Mouse (Mus musculus) limb, embryonic 11.5 days (tissue): ENCODE data around the gene Pde3a. TPM values are rescaled to one million over a fixed set of nuclear protein-coding genes. Genes with fewer than 3 reads are reported as not detected.
A peak's percentile ranks its signal among the peaks of the same experiment; 100 is the strongest.

Experiments used
- ATAC-seq: fragments of 200-750 bp; cut with Nextera tagmentation; 2 replicates; pipeline ENCODE4 v1.8.0; 2017; ENCODE audit warnings: low read depth; ENCODE audit not compliant: insufficient number of reproducible peaks, low FRiP score, low TSS enrichment
- DNase-seq: peaks from one replicate; pipeline ENCODE4 v3.0.0-alpha.2; 2015; ENCODE audit warnings: low spot score
- H3K27ac ChIP-seq: fragments of 300-500 bp; sonication (generic); replicated peaks from 2 replicates; pipeline ENCODE4 v1.5.1; 2014; ENCODE audit warnings: low read depth, mild to moderate bottlenecking, low read length
- H3K27me3 ChIP-seq: fragments of 300-500 bp; sonication (generic); 2 replicates; pipeline ENCODE4 v1.6.1; 2014; ENCODE audit warnings: mild to moderate bottlenecking, low read length, mixed read lengths; ENCODE audit not compliant: control insufficient read depth, insufficient read depth
- H3K36me3 ChIP-seq: fragments of 300-500 bp; sonication (generic); 2 replicates; pipeline ENCODE4 v1.6.1; 2014; ENCODE audit warnings: mild to moderate bottlenecking, low read length, moderate library complexity, mixed read lengths; ENCODE audit not compliant: control insufficient read depth, insufficient read depth
- H3K4me1 ChIP-seq: fragments of 300-500 bp; sonication (generic); 2 replicates; pipeline ENCODE4 v1.6.1; 2014; ENCODE audit warnings: low read length, mixed read lengths; ENCODE audit not compliant: control insufficient read depth, insufficient read depth
- H3K4me2 ChIP-seq: fragments of 300-500 bp; sonication (generic); 2 replicates; pipeline ENCODE4 v1.6.1; 2014; ENCODE audit warnings: low read depth, mild to moderate bottlenecking, moderate library complexity; ENCODE audit not compliant: severe bottlenecking
- H3K4me3 ChIP-seq: fragments of 300-500 bp; sonication (generic); 2 replicates; pipeline ENCODE4 v1.5.1; 2014; ENCODE audit warnings: low read depth, low read length
- H3K9ac ChIP-seq: fragments of 300-500 bp; sonication (generic); 2 replicates; pipeline ENCODE4 v1.6.1; 2014; ENCODE audit warnings: mild to moderate bottlenecking, low read length
- H3K9me3 ChIP-seq: fragments of 300-500 bp; sonication (generic); 2 replicates; pipeline ENCODE4 v1.6.1; 2016; ENCODE audit warnings: low read length; ENCODE audit not compliant: control insufficient read depth
- WGBS: fragments of 180-500 bp; shearing (Covaris S2); extraction: QIAGEN DNeasy Blood & Tissue Kit; methylation state at CpG from one replicate; pipeline ENCODE4 v1.1.7; 2014; 5-methylcytosine and 5-hydroxymethylcytosine counted together
- polyA plus RNA-seq: library from polyadenylated mRNA; unstranded; fragments of >200 nt; fragmentation: Nextera tagmentation; extraction: Ambion mirVana; gene quantifications from 2 replicates; pipeline ENCODE4 v1.2.1, GENCODE M21; 2014

Pde3a gene
- polyA plus RNA-seq, 1 experiment from 2014 or later: 3.3 TPM

GRCm38 (mm10) chr6:141336438-141336837, 87.4 kb downstream of the Pde3a start:
- no peaks in the 10 kb centered on the region for H3K36me3 ChIP-seq
- H3K27ac ChIP-seq: no peak overlapping the region
- no peaks in the 10 kb centered on the region for H3K4me1 ChIP-seq
- WGBS: 67% methylated on average over 4 of the region's 4 CpGs
- H3K4me3 ChIP-seq: no peak overlapping the region
- H3K27me3 ChIP-seq: no peaks in the 10 kb centered on the region
- ATAC-seq: no peak
- H3K4me2 ChIP-seq: no peak overlapping the region
- no peaks in the 10 kb centered on the region for H3K9me3 ChIP-seq
- H3K9ac ChIP-seq: no peak overlapping the region
- DNase-seq: no peak

GRCm38 (mm10) chr6:141337673-141338072, 88.6 kb downstream of the Pde3a start:
- Histone ChIP-seq H3K4me1 (no peaks in the 10 kb centered on the region), H3K9me3 (no peaks in the 10 kb centered on the region), H3K27ac (no peak overlapping the region), H3K4me3 (no peak overlapping the region), H3K9ac (no peak overlapping the region), H3K36me3 (no peaks in the 10 kb centered on the region), H3K27me3 (no peaks in the 10 kb centered on the region), H3K4me2 (no peak overlapping the region)
- ATAC-seq (no peak), DNase-seq (peak; percentile 55)
- 52% methylated on average over 8 of the region's 8 CpGs for WGBS

DNA sequence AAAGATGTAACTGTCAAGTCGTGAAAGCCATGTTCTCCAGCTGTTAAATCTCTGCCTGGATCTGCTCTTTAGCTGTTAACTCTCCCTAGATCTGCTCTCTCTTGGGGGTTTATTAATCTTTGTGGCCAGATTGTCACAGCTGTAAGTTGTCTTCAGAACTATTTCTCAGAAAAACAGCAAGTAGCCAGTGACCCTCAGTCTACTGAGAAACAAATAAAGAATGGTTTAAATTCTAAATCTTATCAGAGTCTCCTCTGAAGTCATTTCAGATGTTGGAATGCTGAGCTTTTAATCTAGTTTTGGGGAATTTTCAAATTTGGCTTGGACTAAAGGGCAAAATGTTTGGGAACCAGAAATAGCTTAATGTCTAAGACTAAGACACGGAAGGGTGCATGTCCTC, 92.3 kb downstream of the Pde3a start:
- no peak overlapping the region for H3K9ac ChIP-seq
- WGBS: 77% methylated on average over 2 of the region's 2 CpGs
- H3K4me3 ChIP-seq: no peak overlapping the region
- no peak overlapping the region for H3K4me2 ChIP-seq
- no peaks in the 10 kb centered on the region for H3K27me3 ChIP-seq
- no peaks in the 10 kb centered on the region for H3K4me1 ChIP-seq
- DNase-seq (no peak), ATAC-seq (no peak)
- H3K9me3 ChIP-seq: no peaks in the 10 kb centered on the region
- no peaks in the 10 kb centered on the region for H3K36me3 ChIP-seq
- no peak overlapping the region for H3K27ac ChIP-seq

DNA sequence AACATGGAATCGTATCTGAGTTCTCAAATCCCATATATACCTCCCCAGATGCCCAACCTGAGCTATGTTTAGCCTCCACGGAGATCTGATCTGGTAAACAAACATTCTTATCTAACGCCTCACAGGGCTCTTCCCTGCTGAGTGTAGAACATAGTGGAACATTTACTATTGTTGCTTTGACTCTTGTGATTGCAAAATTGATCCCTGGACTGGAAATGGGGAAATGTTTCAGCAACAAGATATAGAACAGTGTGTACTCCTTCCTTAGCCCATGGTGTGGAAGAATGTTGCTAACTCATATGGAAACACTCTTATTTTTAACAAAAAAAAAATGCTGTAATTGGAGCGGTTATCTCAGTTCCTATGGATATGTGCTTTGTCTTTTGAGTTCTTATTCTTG, 98.8 kb downstream of the Pde3a start:
- 78% methylated on average over 4 of the region's 4 CpGs for WGBS
- H3K27ac ChIP-seq: no peak overlapping the region
- H3K4me2 ChIP-seq: no peak overlapping the region
- ATAC-seq (no peak), DNase-seq (no peak)
- H3K9ac ChIP-seq: no peak overlapping the region
- H3K4me3 ChIP-seq: no peak overlapping the region
- H3K4me1 ChIP-seq: no peaks in the 10 kb centered on the region
- H3K9me3 ChIP-seq: no peaks in the 10 kb centered on the region
- H3K36me3 ChIP-seq: no peaks in the 10 kb centered on the region
- no peaks in the 10 kb centered on the region for H3K27me3 ChIP-seq

DNA sequence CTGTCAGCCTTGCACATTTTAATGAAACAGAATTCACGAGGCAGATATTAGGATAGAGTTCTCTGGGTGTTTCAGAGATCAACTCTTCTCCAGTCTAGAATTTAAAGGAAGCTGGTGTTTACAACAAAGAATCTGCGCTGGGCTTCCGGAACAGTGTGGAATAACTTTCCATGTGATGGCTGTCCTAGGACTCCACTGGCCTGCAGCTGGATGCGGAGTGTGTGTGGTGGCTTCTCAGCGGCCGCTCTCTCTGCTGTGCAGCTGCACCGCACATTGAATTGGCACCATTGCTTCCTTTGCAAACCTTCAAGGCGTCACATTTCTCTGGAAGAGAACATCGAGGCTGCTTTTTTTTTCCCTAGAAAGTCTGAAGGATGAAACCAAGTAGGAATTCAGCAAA, 99.5 kb downstream of the Pde3a start:
- no peak overlapping the region for H3K9ac ChIP-seq
- no peaks in the 10 kb centered on the region for H3K4me1 ChIP-seq
- no peaks in the 10 kb centered on the region for H3K36me3 ChIP-seq
- H3K27ac ChIP-seq: no peak overlapping the region
- 85% methylated on average over 9 of the region's 9 CpGs for WGBS
- DNase-seq (no peak), ATAC-seq (no peak)
- H3K27me3 ChIP-seq: no peaks in the 10 kb centered on the region
- H3K4me3 ChIP-seq: no peak overlapping the region
- H3K4me2 ChIP-seq: no peak overlapping the region
- no peaks in the 10 kb centered on the region for H3K9me3 ChIP-seq

DNA sequence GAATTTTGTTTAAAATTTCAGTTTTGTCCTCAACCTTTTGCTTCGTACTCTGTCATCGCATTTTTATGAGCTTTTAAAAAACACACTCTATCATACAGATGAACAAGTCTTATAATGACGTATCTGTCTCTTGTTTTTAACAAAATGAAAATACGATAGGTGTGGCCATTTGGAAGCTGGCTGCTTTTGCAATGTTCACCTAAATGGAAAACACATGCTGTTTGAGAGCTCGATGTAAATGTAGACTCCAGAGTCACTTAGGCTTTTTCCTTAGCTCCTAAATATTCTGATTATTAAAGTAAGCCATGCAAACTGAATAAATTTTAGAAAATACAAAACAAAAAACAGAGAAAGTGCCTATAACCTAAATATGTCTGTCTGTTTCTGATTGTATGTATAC, 101.2 kb downstream of the Pde3a start:
- DNase-seq (no peak), ATAC-seq (no peak; the same call in 1 of the 2 replicates)
- Histone ChIP-seq H3K36me3 (no peaks in the 10 kb centered on the region), H3K27ac (no peak overlapping the region), H3K4me2 (no peak overlapping the region), H3K27me3 (no peaks in the 10 kb centered on the region), H3K9me3 (no peaks in the 10 kb centered on the region), H3K4me3 (no peak overlapping the region), H3K9ac (no peak overlapping the region), H3K4me1 (no peaks in the 10 kb centered on the region)
- 54% methylated on average over 5 of the region's 5 CpGs for WGBS

GRCm38 (mm10) chr6:141352277-141352676, 103.2 kb downstream of the Pde3a start:
- no peak overlapping the region for H3K9ac ChIP-seq
- no peak overlapping the region for H3K4me3 ChIP-seq
- no peak overlapping the region for H3K4me2 ChIP-seq
- ATAC-seq (no peak), DNase-seq (no peak)
- no peaks in the 10 kb centered on the region for H3K4me1 ChIP-seq
- no peaks in the 10 kb centered on the region for H3K36me3 ChIP-seq
- H3K9me3 ChIP-seq: no peaks in the 10 kb centered on the region
- no peaks in the 10 kb centered on the region for H3K27me3 ChIP-seq
- no peak overlapping the region for H3K27ac ChIP-seq
- 64% methylated on average over 6 of the region's 6 CpGs for WGBS

DNA sequence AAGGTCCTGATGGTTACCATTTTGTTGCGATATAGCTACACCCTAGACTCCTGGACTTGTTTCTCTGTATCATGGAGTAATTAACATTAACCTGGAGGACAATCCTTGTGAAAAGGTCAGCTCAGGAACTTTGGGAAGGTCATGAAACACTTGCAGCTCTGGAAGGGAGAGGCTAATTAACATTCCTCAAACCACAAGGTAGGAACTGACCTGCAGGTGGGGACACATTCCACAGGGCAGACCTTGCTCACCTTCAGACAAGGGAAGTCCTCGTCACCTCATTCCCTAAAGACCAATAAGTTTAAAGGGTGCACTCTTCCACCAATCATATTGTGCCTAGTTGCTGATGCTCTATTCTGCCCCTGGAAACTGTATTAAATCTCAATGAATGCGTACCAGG, 114.6 kb downstream of the Pde3a start:
- H3K9ac ChIP-seq: no peak overlapping the region
- no peaks in the 10 kb centered on the region for H3K36me3 ChIP-seq
- DNase-seq: no peak
- ATAC-seq: no peak
- H3K4me1 ChIP-seq: 0 out of 2 replicates have a peak, but pooled peaks cover 3% of the 10 kb centered on the region
- WGBS: 95% methylated on average over 3 of the region's 3 CpGs
- H3K27me3 ChIP-seq: no peaks in the 10 kb centered on the region
- no peak overlapping the region for H3K27ac ChIP-seq
- no peak overlapping the region for H3K4me2 ChIP-seq
- no peaks in the 10 kb centered on the region for H3K9me3 ChIP-seq
- H3K4me3 ChIP-seq: no peak overlapping the region

DNA sequence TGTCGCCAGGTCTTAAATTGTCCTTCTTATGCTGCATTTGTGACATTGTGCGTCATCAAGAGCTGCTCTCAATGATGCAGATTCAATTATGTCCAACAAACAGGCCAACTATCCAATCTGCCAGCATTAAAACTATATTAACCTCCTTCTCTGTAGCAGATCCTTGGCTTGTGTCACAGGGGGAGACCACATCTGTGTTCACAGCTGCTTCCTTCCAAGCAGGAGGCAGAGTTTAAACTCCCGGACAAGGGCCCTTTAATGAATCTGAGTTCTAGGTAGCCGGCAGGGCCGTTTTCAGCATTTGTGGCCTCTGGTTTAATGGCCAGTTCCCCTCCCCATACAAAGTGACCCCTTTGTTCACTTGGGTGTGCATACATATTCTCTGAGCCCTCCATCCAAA, 118.0 kb downstream of the Pde3a start:
- Histone ChIP-seq H3K36me3 (no peaks in the 10 kb centered on the region), H3K27ac (0 out of 2 replicates have a peak overlapping the region, but pooled peaks have one; percentile 14), H3K4me2 (no peak overlapping the region), H3K9me3 (no peaks in the 10 kb centered on the region), H3K4me1 (0 out of 2 replicates have a peak, but pooled peaks cover 3% of the 10 kb centered on the region), H3K27me3 (no peaks in the 10 kb centered on the region), H3K9ac (no peak overlapping the region), H3K4me3 (no peak overlapping the region)
- DNase-seq (peak; percentile 41), ATAC-seq (no peak)
- WGBS: 38% methylated on average over 5 of the region's 5 CpGs
